Mouse (Mus musculus) heart, postnatal 10 days (tissue): ENCODE results near the gene Ubqln1. TPM values are rescaled to one million over a fixed set of nuclear protein-coding genes. Genes with fewer than 3 reads are reported as not detected.

Experiments used
- DNase-seq, 2 experiments: peaks; one replicate each; pipeline ENCODE4 v3.0.0; 2021
- intact Hi-C: fragments of 180-260 bp; cut with DNase I; formaldehyde crosslinking; loops from one replicate; pipeline ENCODE4 v1.15.1; 2025
- total RNA-seq, 2 experiments: library from RNA; stranded (reverse); gene quantifications; 2 replicates each; pipeline ENCODE4 v1.2.3; 2021

The Ubqln1 gene
- total RNA-seq: 10 to 100 TPM; 64.2 to 65.1 TPM

- DNase-seq: peak; percentile 91 to 93
- intact Hi-C loops: loop anchor here (2.0 to 5.0 kb wide), 2 partner anchors 27 to 57 kb away; no protein-coding TSS in a partner anchor
Measured at GRCm38 (mm10) chr13:58215592-58216341, at the start of gene Ubqln1. TSS of gene Ubqln1 (minus strand) at chr13:58215653.

- intact Hi-C loops: no loop called here
- no peak for DNase-seq
Measured at GRCm38 (mm10) chr13:58263546-58263945, 48.1 kb upstream of the Ubqln1 start.

GRCm38 (mm10) chr13:58261674-58262073 is 46.2 kb upstream of the Ubqln1 start:
- no peak for DNase-seq
- intact Hi-C loops: no loop called here

- intact Hi-C loops: no loop called here
- no peak for DNase-seq
Measured at GRCm38 (mm10) chr13:58253268-58253667, 37.8 kb upstream of the Ubqln1 start.

- DNase-seq: no peak
- intact Hi-C loops: no loop called here
Measured at GRCm38 (mm10) chr13:58248957-58249356, 33.5 kb upstream of the Ubqln1 start.

- no peak for DNase-seq
- intact Hi-C loops: no loop called here
Measured at GRCm38 (mm10) chr13:58236536-58236935, 21.1 kb upstream of the Ubqln1 start.

- peak; percentile 50 to 61 for DNase-seq
- intact Hi-C loops: loop anchor here (1.0 to 5.0 kb wide), 3 partner anchors 44 to 220 kb away; no protein-coding TSS in a partner anchor
Measured at GRCm38 (mm10) chr13:58232611-58233010, 17.2 kb upstream of the Ubqln1 start.

GRCm38 (mm10) chr13:58232070-58232469 is 16.6 kb upstream of the Ubqln1 start:
- no peak for DNase-seq
- intact Hi-C loops: loop anchor here (1.0 to 5.0 kb wide), 3 partner anchors 44 to 220 kb away; no protein-coding TSS in a partner anchor

- intact Hi-C loops: no loop called here
- no peak for DNase-seq
Measured at GRCm38 (mm10) chr13:58228624-58229023, 13.2 kb upstream of the Ubqln1 start.

- no peak for DNase-seq
- intact Hi-C loops: no loop called here
Measured at GRCm38 (mm10) chr13:58225694-58226093, 10.2 kb upstream of the Ubqln1 start.

- intact Hi-C loops: no loop called here
- DNase-seq: no peak
Measured at GRCm38 (mm10) chr13:58220206-58220605, 4.8 kb upstream of the Ubqln1 start.

- intact Hi-C loops: loop anchor here (5.0 kb wide), 1 partner anchor 55 kb away; no protein-coding TSS in a partner anchor
- DNase-seq: no peak
Measured at GRCm38 (mm10) chr13:58217536-58217935, 2.1 kb upstream of the Ubqln1 start.

- DNase-seq: no peak
- intact Hi-C loops: loop anchor here (5.0 kb wide), 1 partner anchor 56 kb away; no protein-coding TSS in a partner anchor
Measured at GRCm38 (mm10) chr13:58216395-58216794, 942 bp upstream of the Ubqln1 start.

- intact Hi-C loops: loop anchor here (2.0 to 5.0 kb wide), 2 partner anchors 26 to 57 kb away; no protein-coding TSS in a partner anchor
Measured at GRCm38 (mm10) chr13:58215253-58215591, 231 bp downstream of the Ubqln1 start.

GRCm38 (mm10) chr13:58214346-58215252 is 854 bp downstream of the Ubqln1 start:
- DNase-seq: peak; percentile 9 to 28
- intact Hi-C loops: loop anchor here (2.0 to 5.0 kb wide), 2 partner anchors 26 to 58 kb away; no protein-coding TSS in a partner anchor

More at GRCm38 (mm10) chr13:58215253-58215591, 231 bp downstream of the Ubqln1 start:
- DNase-seq: no peak

- DNase-seq: no peak
- intact Hi-C loops: loop anchor here (2.0 kb wide), 1 partner anchor 25 kb away; no protein-coding TSS in a partner anchor
Measured at GRCm38 (mm10) chr13:58213801-58214200, 1.7 kb downstream of the Ubqln1 start.

GRCm38 (mm10) chr13:58212530-58212929 is 2.9 kb downstream of the Ubqln1 start:
- no peak for DNase-seq

GRCm38 (mm10) chr13:58210441-58210840 is 5.0 kb downstream of the Ubqln1 start:
- intact Hi-C loops: no loop called here
- DNase-seq: no peak

More at GRCm38 (mm10) chr13:58212530-58212929, 2.9 kb downstream of the Ubqln1 start:
- intact Hi-C loops: no loop called here

- DNase-seq: no peak
- intact Hi-C loops: no loop called here
Measured at GRCm38 (mm10) chr13:58206084-58206483, 9.4 kb downstream of the Ubqln1 start.

- DNase-seq: no peak
- intact Hi-C loops: no loop called here
Measured at GRCm38 (mm10) chr13:58204986-58205385, 10.5 kb downstream of the Ubqln1 start.

- no peak for DNase-seq
- intact Hi-C loops: no loop called here
Measured at GRCm38 (mm10) chr13:58204202-58204601, 11.3 kb downstream of the Ubqln1 start.
